Mouse (Mus musculus): Measurements from ENCODE around the gene Jak3. TPM values are rescaled to one million over a fixed set of nuclear protein-coding genes. Genes with fewer than 3 reads are reported as not detected.
A peak's percentile ranks its signal among the peaks of the same experiment; 100 is the strongest.

The Jak3 gene
- polyA plus RNA-seq, 1 experiment from 2014 or later, result 6.3 TPM

- Histone ChIP-seq H3K4me1 (ENCODE audit: control insufficient read depth in 2 of 2, insufficient read depth in 2 of 2, low read length in 2 of 2) (peaks cover 15 to 46% of the 10 kb centered on the region in 2 experiments), H3K9me3 (ENCODE audit: control insufficient read depth, low read length) (no peaks in the 10 kb centered on the region), H3K4me3 (ENCODE audit: control insufficient read depth in 1 of 2, insufficient read depth in 1 of 2, low read depth in 1 of 2, low read length in 2 of 2) (no peak overlapping the region), H3K9ac (ENCODE audit: low read length) (no peak overlapping the region), H3K36me3 (ENCODE audit: control insufficient read depth, insufficient read depth, low read length) (no peaks in the 10 kb centered on the region), H3K4me2 (ENCODE audit: low read length) (no peak overlapping the region), H3K27me3 (ENCODE audit: control insufficient read depth, insufficient read depth, low read length) (peaks cover 2% of the 10 kb centered on the region; the same call in 1 of the 2 replicates), H3K27ac (replicated peaks in 1 of 2; ENCODE audit: control insufficient read depth in 1 of 2, insufficient read depth in 1 of 2, low read depth in 2 of 2, low read length in 2 of 2) (no peak overlapping the region)
- WGBS, result 67% methylated on average over 1 of the region's 1 CpGs
- no peak for ATAC-seq (ENCODE audit: insufficient number of reproducible peaks, insufficient read depth, low FRiP score, low read depth)
Observed at GRCm38 (mm10) chr8:71666855-71667254, 9.2 kb upstream of the Jak3 start.

DNA sequence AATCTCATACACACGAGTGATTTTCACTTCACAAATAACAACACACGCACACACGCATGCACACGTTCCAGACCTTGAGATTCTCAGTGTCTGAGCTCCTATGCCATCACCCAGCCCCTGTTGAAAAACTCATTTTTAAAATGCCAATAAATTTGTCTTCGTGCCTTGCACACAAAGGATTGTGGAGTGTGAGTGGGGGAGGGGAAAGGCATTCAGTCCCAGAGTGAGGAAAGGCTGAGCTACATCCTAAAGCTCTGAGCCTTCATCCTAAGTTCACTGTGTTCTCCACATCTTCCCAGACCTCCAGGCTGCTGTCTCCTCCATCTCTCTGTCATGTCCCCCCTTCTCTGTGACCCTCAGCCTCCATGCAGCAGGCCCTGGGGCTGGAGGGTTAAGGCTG lies 8.8 kb upstream of the Jak3 start:
- 64% methylated on average over 5 of the region's 5 CpGs for WGBS
- Histone ChIP-seq H3K9me3 (ENCODE audit: control insufficient read depth, low read length) (no peaks in the 10 kb centered on the region), H3K27ac (replicated peaks in 1 of 2; ENCODE audit: control insufficient read depth in 1 of 2, insufficient read depth in 1 of 2, low read depth in 2 of 2, low read length in 2 of 2) (peak overlapping the region; percentile 17 to 84; a peak in 3 of 4 replicates), H3K9ac (ENCODE audit: low read length) (no peak overlapping the region; the same call in 1 of the 2 replicates), H3K4me3 (ENCODE audit: control insufficient read depth in 1 of 2, insufficient read depth in 1 of 2, low read depth in 1 of 2, low read length in 2 of 2) (no peak overlapping the region), H3K27me3 (ENCODE audit: control insufficient read depth, insufficient read depth, low read length) (peaks cover 1% of the 10 kb centered on the region; the same call in 1 of the 2 replicates), H3K36me3 (ENCODE audit: control insufficient read depth, insufficient read depth, low read length) (no peaks in the 10 kb centered on the region), H3K4me1 (ENCODE audit: control insufficient read depth in 2 of 2, insufficient read depth in 2 of 2, low read length in 2 of 2) (peaks cover 15 to 50% of the 10 kb centered on the region in 2 experiments), H3K4me2 (ENCODE audit: low read length) (peak overlapping the region; percentile 71; the same call in 1 of the 2 replicates)
- ATAC-seq (ENCODE audit: insufficient number of reproducible peaks, insufficient read depth, low FRiP score, low read depth), result no peak

DNA sequence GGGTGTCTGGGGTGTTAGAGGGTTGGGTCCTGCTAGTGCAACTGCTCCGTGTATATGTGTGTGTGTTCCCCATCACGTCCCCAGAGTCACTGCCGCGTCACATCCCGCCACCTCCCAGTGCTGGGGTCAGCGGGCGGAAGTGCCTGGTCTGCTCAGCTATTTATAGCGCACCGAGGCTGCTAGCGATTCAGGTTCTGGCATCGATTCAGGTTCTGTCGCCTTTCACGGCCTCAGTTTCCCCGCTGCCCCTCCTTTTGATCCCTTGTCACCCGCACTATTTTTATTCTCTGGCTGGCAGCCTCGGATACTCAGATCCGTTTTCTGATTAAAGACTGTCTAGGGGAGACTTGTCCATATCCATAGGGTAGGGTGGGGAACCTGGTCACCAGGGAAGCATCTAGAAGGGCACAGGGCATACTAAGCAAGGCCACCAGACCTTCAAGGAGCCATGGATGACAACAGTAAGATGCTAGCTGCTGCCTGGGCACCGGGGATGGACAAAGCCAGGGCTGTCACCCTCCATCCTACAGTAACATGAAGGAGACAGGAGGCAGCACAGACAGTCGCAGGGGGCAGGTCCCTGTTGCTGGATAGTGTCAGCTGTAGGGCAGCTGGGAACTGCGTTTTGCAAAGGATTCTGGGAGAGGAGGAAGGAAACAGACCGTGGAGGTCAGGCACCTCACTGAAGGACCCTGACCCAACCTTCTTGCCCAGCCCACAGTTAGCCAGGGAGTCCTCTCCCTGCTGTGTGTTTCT lies 7.7 kb upstream of the Jak3 start:
- H3K9me3 ChIP-seq (ENCODE audit: control insufficient read depth, low read length), result no peaks in the 10 kb centered on the region
- H3K27ac ChIP-seq (replicated peaks in 1 of 2; ENCODE audit: control insufficient read depth in 1 of 2, insufficient read depth in 1 of 2, low read depth in 2 of 2, low read length in 2 of 2), result peak overlapping the region; percentile 68 to 84
- H3K4me1 ChIP-seq (ENCODE audit: control insufficient read depth in 2 of 2, insufficient read depth in 2 of 2, low read length in 2 of 2), result peaks cover 15 to 52% of the 10 kb centered on the region in 2 experiments
- ATAC-seq (ENCODE audit: insufficient number of reproducible peaks, insufficient read depth, low FRiP score, low read depth), result peak; percentile 62
- no peaks in the 10 kb centered on the region for H3K27me3 ChIP-seq (ENCODE audit: control insufficient read depth, insufficient read depth, low read length)
- peak overlapping the region; percentile 13 to 27 for H3K4me3 ChIP-seq (ENCODE audit: control insufficient read depth in 1 of 2, insufficient read depth in 1 of 2, low read depth in 1 of 2, low read length in 2 of 2)
- under 1% methylated on average over 21 of the region's 21 CpGs for WGBS
- H3K9ac ChIP-seq (ENCODE audit: low read length), result peak overlapping the region; percentile 63
- peak overlapping the region; percentile 71 for H3K4me2 ChIP-seq (ENCODE audit: low read length)
- no peaks in the 10 kb centered on the region for H3K36me3 ChIP-seq (ENCODE audit: control insufficient read depth, insufficient read depth, low read length)

GRCm38 (mm10) chr8:71670198-71670597 lies 5.9 kb upstream of the Jak3 start:
- no peak for ATAC-seq (ENCODE audit: insufficient number of reproducible peaks, insufficient read depth, low FRiP score, low read depth)
- Histone ChIP-seq H3K4me3 (ENCODE audit: control insufficient read depth in 1 of 2, insufficient read depth in 1 of 2, low read depth in 1 of 2, low read length in 2 of 2) (peak overlapping the region; percentile 21 to 57; a peak in 3 of 4 replicates), H3K27ac (replicated peaks in 1 of 2; ENCODE audit: control insufficient read depth in 1 of 2, insufficient read depth in 1 of 2, low read depth in 2 of 2, low read length in 2 of 2) (no peak overlapping the region), H3K9me3 (ENCODE audit: control insufficient read depth, low read length) (no peaks in the 10 kb centered on the region), H3K36me3 (ENCODE audit: control insufficient read depth, insufficient read depth, low read length) (no peaks in the 10 kb centered on the region), H3K4me1 (ENCODE audit: control insufficient read depth in 2 of 2, insufficient read depth in 2 of 2, low read length in 2 of 2) (peaks cover 15 to 49% of the 10 kb centered on the region in 2 experiments), H3K4me2 (ENCODE audit: low read length) (peak overlapping the region; percentile 99), H3K9ac (ENCODE audit: low read length) (peak overlapping the region; percentile 61), H3K27me3 (ENCODE audit: control insufficient read depth, insufficient read depth, low read length) (no peaks in the 10 kb centered on the region)
- 15% methylated on average over 12 of the region's 12 CpGs for WGBS

GRCm38 (mm10) chr8:71670621-71671548 lies 5.2 kb upstream of the Jak3 start:
- WGBS, result under 1% methylated on average over 51 of the region's 64 CpGs
- peak overlapping the region; percentile 51 to 57 for H3K4me3 ChIP-seq (ENCODE audit: control insufficient read depth in 1 of 2, insufficient read depth in 1 of 2, low read depth in 1 of 2, low read length in 2 of 2)
- peak overlapping the region; percentile 99 for H3K4me2 ChIP-seq (ENCODE audit: low read length)
- H3K27ac ChIP-seq (replicated peaks in 1 of 2; ENCODE audit: control insufficient read depth in 1 of 2, insufficient read depth in 1 of 2, low read depth in 2 of 2, low read length in 2 of 2), result no peak overlapping the region
- peak overlapping the region; percentile 61 for H3K9ac ChIP-seq (ENCODE audit: low read length)
- no peaks in the 10 kb centered on the region for H3K27me3 ChIP-seq (ENCODE audit: control insufficient read depth, insufficient read depth, low read length)
- no peaks in the 10 kb centered on the region for H3K9me3 ChIP-seq (ENCODE audit: control insufficient read depth, low read length)
- H3K4me1 ChIP-seq (ENCODE audit: control insufficient read depth in 2 of 2, insufficient read depth in 2 of 2, low read length in 2 of 2), result peaks cover 15 to 50% of the 10 kb centered on the region in 2 experiments
- ATAC-seq (ENCODE audit: insufficient number of reproducible peaks, insufficient read depth, low FRiP score, low read depth), result peak; percentile 6; the same call in 1 of the 2 replicates
- H3K36me3 ChIP-seq (ENCODE audit: control insufficient read depth, insufficient read depth, low read length), result no peaks in the 10 kb centered on the region

DNA sequence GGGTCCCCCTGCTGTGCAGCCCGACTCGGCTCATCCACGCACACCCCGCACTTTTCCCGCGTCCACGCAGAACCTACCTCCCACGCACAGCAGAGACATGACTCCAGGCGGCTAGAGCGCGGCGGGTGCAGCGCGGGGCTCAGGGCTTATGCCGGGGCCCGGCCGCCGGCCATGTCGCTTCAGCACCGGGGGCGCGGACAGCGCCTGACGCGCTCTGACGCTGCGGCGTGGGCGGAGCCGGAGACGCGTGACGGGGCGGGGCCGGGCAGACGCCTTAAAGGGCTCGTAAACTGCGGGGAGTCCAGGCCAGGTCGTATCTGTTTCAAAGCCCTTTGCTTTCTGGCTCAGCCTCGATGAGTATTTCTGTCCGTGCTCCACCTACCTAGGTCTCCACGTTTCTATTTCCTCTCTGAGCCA lies 4.5 kb upstream of the Jak3 start, which contains the start of gene Unc13a:
Unc13a (minus strand) TSS at position 209 of the 417 bp plus-strand sequence.
- Histone ChIP-seq H3K4me1 (ENCODE audit: control insufficient read depth in 2 of 2, insufficient read depth in 2 of 2, low read length in 2 of 2) (peaks cover 15 to 47% of the 10 kb centered on the region in 2 experiments), H3K27ac (replicated peaks in 1 of 2; ENCODE audit: control insufficient read depth in 1 of 2, insufficient read depth in 1 of 2, low read depth in 2 of 2, low read length in 2 of 2) (peak within 1 kb of the TSS in 1 of 2 experiments; percentile 28; a peak in 2 of 4 replicates), H3K36me3 (ENCODE audit: control insufficient read depth, insufficient read depth, low read length) (no peaks in the 10 kb centered on the region), H3K27me3 (ENCODE audit: control insufficient read depth, insufficient read depth, low read length) (no peaks in the 10 kb centered on the region), H3K4me2 (ENCODE audit: low read length) (peak within 1 kb of the TSS; percentile 99), H3K4me3 (ENCODE audit: control insufficient read depth in 1 of 2, insufficient read depth in 1 of 2, low read depth in 1 of 2, low read length in 2 of 2) (peak within 1 kb of the TSS; percentile 51 to 57), H3K9ac (ENCODE audit: low read length) (peak within 1 kb of the TSS; percentile 65), H3K9me3 (ENCODE audit: control insufficient read depth, low read length) (no peaks in the 10 kb centered on the region)
- WGBS, result under 1% methylated on average over 42 of the region's 42 CpGs
- ATAC-seq (ENCODE audit: insufficient number of reproducible peaks, insufficient read depth, low FRiP score, low read depth), result peak; percentile 41

GRCm38 (mm10) chr8:71672168-71672735 lies 3.8 kb upstream of the Jak3 start:
- H3K4me3 ChIP-seq (ENCODE audit: control insufficient read depth in 1 of 2, insufficient read depth in 1 of 2, low read depth in 1 of 2, low read length in 2 of 2), result peak overlapping the region in 1 of 2 experiments; percentile 57; a peak in 2 of 4 replicates

More at GRCm38 (mm10) chr8:71672168-71672735, 3.8 kb upstream of the Jak3 start:
- peak overlapping the region in 1 of 2 experiments; percentile 28; a peak in 1 of 4 replicates for H3K27ac ChIP-seq (replicated peaks in 1 of 2; ENCODE audit: control insufficient read depth in 1 of 2, insufficient read depth in 1 of 2, low read depth in 2 of 2, low read length in 2 of 2)
- H3K9ac ChIP-seq (ENCODE audit: low read length), result peak overlapping the region; percentile 65; the same call in 1 of the 2 replicates
- WGBS, result 63% methylated on average over 6 of the region's 6 CpGs
- H3K4me1 ChIP-seq (ENCODE audit: control insufficient read depth in 2 of 2, insufficient read depth in 2 of 2, low read length in 2 of 2), result peaks cover 18 to 51% of the 10 kb centered on the region in 2 experiments
- peak overlapping the region; percentile 99 for H3K4me2 ChIP-seq (ENCODE audit: low read length)
- H3K36me3 ChIP-seq (ENCODE audit: control insufficient read depth, insufficient read depth, low read length), result no peaks in the 10 kb centered on the region
- H3K9me3 ChIP-seq (ENCODE audit: control insufficient read depth, low read length), result no peaks in the 10 kb centered on the region
- no peak for ATAC-seq (ENCODE audit: insufficient number of reproducible peaks, insufficient read depth, low FRiP score, low read depth)
- no peaks in the 10 kb centered on the region for H3K27me3 ChIP-seq (ENCODE audit: control insufficient read depth, insufficient read depth, low read length)

Measured in heart, embryonic 14.5 days (tissue).